Mouse (Mus musculus) spleen, adult 2 months (tissue): Measurements from ENCODE around the gene Cntnap2.

ENCODE experiments used
- CTCF ChIP-seq: fragments of 200-500 bp; IDR thresholded peaks from 2 replicates; pipeline ENCODE4 v1.5.1; 2011; ENCODE audit warnings: mild to moderate bottlenecking, inconsistent platforms; ENCODE audit not compliant: insufficient read depth, insufficient read length, insufficient replicate concordance; ENCODE audit errors: extremely low read depth
- POLR2A ChIP-seq: fragments of 200-500 bp; IDR thresholded peaks from 2 replicates; pipeline ENCODE4 v1.6.1; 2011; ENCODE audit warnings: low read depth, low read length, inconsistent platforms

- TF ChIP-seq CTCF: no peak
- no peak for TF ChIP-seq POLR2A
These were observed 1801.9 kb downstream of the Cntnap2 start for GRCm38 (mm10) chr6:46861076-46861475.
